Mouse (Mus musculus): Measurements from ENCODE around the gene Cecr2. TPM values are rescaled to one million over a fixed set of nuclear protein-coding genes. Genes with fewer than 3 reads are reported as not detected.

Cecr2 gene
- polyA plus RNA-seq, 1 experiment = 3.2 TPM

- no peak for DNase-seq (ENCODE audit: extremely low spot score in 1 of 2, low spot score in 1 of 2)
Measured at GRCm38 (mm10) chr6:120761151-120761550, 95.0 kb downstream of the Cecr2 start.

GRCm38 (mm10) chr6:120769972-120770371 lies 103.8 kb downstream of the Cecr2 start:
- DNase-seq (ENCODE audit: extremely low spot score in 1 of 2, low spot score in 1 of 2) = no peak

GRCm38 (mm10) chr6:120771366-120771765 lies 105.2 kb downstream of the Cecr2 start:
- no peak for DNase-seq (ENCODE audit: extremely low spot score in 1 of 2, low spot score in 1 of 2)

- DNase-seq (ENCODE audit: extremely low spot score in 1 of 2, low spot score in 1 of 2) = no peak
Measured at GRCm38 (mm10) chr6:120772025-120772424, 105.9 kb downstream of the Cecr2 start.

- peak; percentile 43 to 45 for DNase-seq (ENCODE audit: extremely low spot score in 1 of 2, low spot score in 1 of 2)
Measured at GRCm38 (mm10) chr6:120773149-120773628, 107.0 kb downstream of the Cecr2 start, which contains the start of gene Slc25a18. Slc25a18 (plus strand) TSS chr6:120773578.

- DNase-seq (ENCODE audit: extremely low spot score in 1 of 2, low spot score in 1 of 2) = no peak
Measured at GRCm38 (mm10) chr6:120773763-120774162, 107.6 kb downstream of the Cecr2 start.

- DNase-seq (ENCODE audit: extremely low spot score in 1 of 2, low spot score in 1 of 2) = no peak
Measured at GRCm38 (mm10) chr6:120776286-120776685, 110.1 kb downstream of the Cecr2 start.

GRCm38 (mm10) chr6:120777533-120777932 lies 111.4 kb downstream of the Cecr2 start:
- DNase-seq (ENCODE audit: extremely low spot score in 1 of 2, low spot score in 1 of 2) = no peak

GRCm38 (mm10) chr6:120778226-120778625 lies 112.1 kb downstream of the Cecr2 start:
- DNase-seq (ENCODE audit: extremely low spot score in 1 of 2, low spot score in 1 of 2) = no peak

GRCm38 (mm10) chr6:120782948-120783347 lies 116.8 kb downstream of the Cecr2 start:
- no peak for DNase-seq (ENCODE audit: extremely low spot score in 1 of 2, low spot score in 1 of 2)

- DNase-seq (ENCODE audit: extremely low spot score in 1 of 2, low spot score in 1 of 2) = no peak
Measured at GRCm38 (mm10) chr6:120784351-120784750, 118.2 kb downstream of the Cecr2 start.

- no peak for DNase-seq (ENCODE audit: extremely low spot score in 1 of 2, low spot score in 1 of 2)
Measured at GRCm38 (mm10) chr6:120788068-120788607, 122.0 kb downstream of the Cecr2 start.

- DNase-seq (ENCODE audit: extremely low spot score in 1 of 2, low spot score in 1 of 2) = no peak
Measured at GRCm38 (mm10) chr6:120788904-120789303, 122.7 kb downstream of the Cecr2 start.

- DNase-seq (ENCODE audit: extremely low spot score in 1 of 2, low spot score in 1 of 2) = no peak
Measured at GRCm38 (mm10) chr6:120790153-120790552, 124.0 kb downstream of the Cecr2 start.

- DNase-seq (ENCODE audit: extremely low spot score in 1 of 2, low spot score in 1 of 2) = no peak
Measured at GRCm38 (mm10) chr6:120790717-120791116, 124.5 kb downstream of the Cecr2 start.

- peak in 1 of 2 experiments; percentile 69 for DNase-seq (ENCODE audit: extremely low spot score in 1 of 2, low spot score in 1 of 2)
Measured at GRCm38 (mm10) chr6:120792947-120793346, 126.8 kb downstream of the Cecr2 start.

- DNase-seq (ENCODE audit: extremely low spot score in 1 of 2, low spot score in 1 of 2) = no peak
Measured at GRCm38 (mm10) chr6:120795422-120796086, 129.4 kb downstream of the Cecr2 start.

- peak; percentile 63 to 77 for DNase-seq (ENCODE audit: extremely low spot score in 1 of 2, low spot score in 1 of 2)
Measured at GRCm38 (mm10) chr6:120796111-120796510, 129.9 kb downstream of the Cecr2 start.

GRCm38 (mm10) chr6:120798019-120798418 lies 131.8 kb downstream of the Cecr2 start:
- peak in 1 of 2 experiments; percentile 55 for DNase-seq (ENCODE audit: extremely low spot score in 1 of 2, low spot score in 1 of 2)

GRCm38 (mm10) chr6:120798905-120799304 lies 132.7 kb downstream of the Cecr2 start:
- no peak for DNase-seq (ENCODE audit: extremely low spot score in 1 of 2, low spot score in 1 of 2)

GRCm38 (mm10) chr6:120799581-120800041 lies 133.4 kb downstream of the Cecr2 start:
- DNase-seq (ENCODE audit: extremely low spot score in 1 of 2, low spot score in 1 of 2) = no peak
